Mouse (Mus musculus) stomach, embryonic 16.5 days (tissue): ENCODE data around the gene Pik3cg. TPM values are rescaled to one million over a fixed set of nuclear protein-coding genes. Genes with fewer than 3 reads are reported as not detected.
A peak's percentile ranks its signal among the peaks of the same experiment; 100 is the strongest.

Experiments used
- ATAC-seq: fragments of 200-750 bp; cut with Nextera tagmentation; 2 replicates; pipeline ENCODE4 v1.8.0; 2017; ENCODE audit warnings: moderate number of reproducible peaks, moderate TSS enrichment; ENCODE audit not compliant: insufficient read depth, low FRiP score
- H3K27ac ChIP-seq: fragments of 300-500 bp; sonication (generic); 2 replicates; pipeline ENCODE4 v1.5.1; 2014; ENCODE audit warnings: low read length
- H3K27me3 ChIP-seq: fragments of 300-500 bp; sonication (generic); 2 replicates; pipeline ENCODE4 v1.6.1; 2014; ENCODE audit warnings: low read length, control low read depth, mixed read lengths; ENCODE audit not compliant: control insufficient read depth, insufficient read depth
- H3K36me3 ChIP-seq: fragments of 300-500 bp; sonication (generic); 2 replicates; pipeline ENCODE4 v1.6.1; 2014; ENCODE audit warnings: low read length; ENCODE audit not compliant: control insufficient read depth, insufficient read depth
- H3K4me1 ChIP-seq: fragments of 300-500 bp; sonication (generic); 2 replicates; pipeline ENCODE4 v1.6.1; 2014; ENCODE audit warnings: low read length, control low read depth, mixed read lengths; ENCODE audit not compliant: control insufficient read depth, insufficient read depth
- H3K4me2 ChIP-seq: fragments of 300-500 bp; sonication (generic); 2 replicates; pipeline ENCODE4 v1.6.1; 2014; ENCODE audit warnings: low read depth, low read length, mixed read lengths
- H3K4me3 ChIP-seq: fragments of 300-500 bp; sonication (generic); replicated peaks from 2 replicates; pipeline ENCODE4 v1.5.1; 2014; ENCODE audit warnings: mild to moderate bottlenecking, low read length
- H3K9ac ChIP-seq: fragments of 300-500 bp; sonication (generic); 2 replicates; pipeline ENCODE4 v1.6.1; 2014; ENCODE audit warnings: low read length
- H3K9me3 ChIP-seq: fragments of 300-500 bp; sonication (generic); replicated peaks from 2 replicates; pipeline ENCODE4 v1.6.1; 2016; ENCODE audit warnings: low read length, control low read depth; ENCODE audit not compliant: control insufficient read depth
- WGBS: fragments of 180-500 bp; shearing (Covaris S2); extraction: QIAGEN DNeasy Blood & Tissue Kit; methylation state at CpG from one replicate; pipeline ENCODE4 v1.1.7; 2014; 5-methylcytosine and 5-hydroxymethylcytosine counted together
- polyA plus RNA-seq: library from polyadenylated mRNA; unstranded; fragments of >200 nt; fragmentation: Nextera tagmentation; extraction: Ambion mirVana; gene quantifications from 2 replicates; pipeline ENCODE4 v1.2.1, GENCODE M21; 2015

Pik3cg gene
- polyA plus RNA-seq, 1 experiment from 2014 or later = 3.8 TPM

DNA sequence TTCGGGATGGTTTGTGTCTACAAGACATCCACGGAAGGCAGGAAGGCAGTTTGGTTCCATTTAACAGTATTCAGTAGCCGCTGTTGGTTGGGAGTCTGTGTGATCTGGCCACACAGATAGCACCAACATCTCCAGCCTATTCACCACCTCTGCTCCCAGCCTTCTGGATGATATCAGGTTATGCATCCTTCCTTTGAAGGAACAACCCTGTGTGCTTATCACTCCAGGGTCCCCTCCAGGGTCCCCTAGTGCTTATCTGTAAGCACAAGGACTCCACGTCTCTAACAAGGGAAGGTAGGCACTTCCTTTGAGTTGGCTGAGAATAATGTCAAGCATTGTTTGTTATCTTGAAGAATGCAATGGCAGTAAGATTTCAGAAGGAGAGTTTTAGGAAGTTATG, 65.3 kb downstream of the Pik3cg start:
- WGBS = 58% methylated on average over 4 of the region's 4 CpGs
- no peaks in the 10 kb centered on the region for H3K27me3 ChIP-seq
- H3K36me3 ChIP-seq = no peaks in the 10 kb centered on the region
- H3K4me3 ChIP-seq = no peak overlapping the region
- peak; percentile 57 for ATAC-seq
- H3K4me1 ChIP-seq = peaks cover 7% of the 10 kb centered on the region; the same call in 1 of the 2 replicates
- no peaks in the 10 kb centered on the region for H3K9me3 ChIP-seq
- H3K27ac ChIP-seq = no peak overlapping the region
- H3K4me2 ChIP-seq = no peak overlapping the region
- no peak overlapping the region for H3K9ac ChIP-seq

DNA sequence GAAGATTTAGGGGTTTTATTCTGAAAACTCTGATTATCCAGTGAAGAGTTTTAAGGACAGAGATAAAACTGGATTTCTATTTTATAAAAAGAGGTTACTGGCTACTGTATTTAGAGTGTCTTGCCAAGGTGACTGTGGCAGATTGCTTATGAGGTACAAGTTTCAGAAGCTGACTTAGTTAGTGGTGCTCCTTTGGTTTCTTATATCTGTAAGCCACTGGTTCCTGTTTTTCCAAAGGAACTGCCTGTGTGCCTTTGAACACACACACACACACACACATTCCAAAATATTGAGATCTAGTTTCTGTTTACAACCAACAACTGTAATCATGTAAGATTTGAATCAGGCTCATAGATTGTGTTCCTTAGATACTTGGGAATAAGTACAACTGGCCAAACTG, 66.7 kb downstream of the Pik3cg start:
- no peak overlapping the region for H3K9ac ChIP-seq
- H3K9me3 ChIP-seq = no peaks in the 10 kb centered on the region
- no peak overlapping the region for H3K4me3 ChIP-seq
- no peak for ATAC-seq
- H3K27ac ChIP-seq = no peak overlapping the region
- no peaks in the 10 kb centered on the region for H3K36me3 ChIP-seq
- no peak overlapping the region for H3K4me2 ChIP-seq
- H3K4me1 ChIP-seq = peaks cover 9% of the 10 kb centered on the region; the same call in 1 of the 2 replicates
- no peaks in the 10 kb centered on the region for H3K27me3 ChIP-seq

DNA sequence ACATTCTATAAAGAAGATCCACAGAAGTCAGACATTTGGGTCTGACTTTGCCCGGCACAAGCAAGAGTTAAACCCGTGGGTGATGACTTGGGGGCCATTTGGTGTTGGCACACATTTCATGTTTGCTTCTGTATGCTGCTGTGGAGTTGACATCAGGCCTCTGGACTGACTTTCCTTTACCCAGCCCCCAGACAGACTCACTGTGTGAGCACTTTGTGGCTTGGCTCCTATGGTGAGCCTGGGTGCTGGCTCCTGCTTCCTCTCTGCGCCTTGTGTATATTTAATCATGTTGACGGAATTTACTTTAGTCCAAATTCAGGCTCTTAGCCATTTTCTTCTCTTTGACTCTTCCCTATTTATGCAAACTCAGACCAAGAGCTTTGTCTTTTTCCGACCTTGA, 69.6 kb downstream of the Pik3cg start:
- WGBS = 45% methylated on average over 5 of the region's 5 CpGs
- Histone ChIP-seq H3K4me1 (peaks cover 9% of the 10 kb centered on the region; the same call in 1 of the 2 replicates), H3K27me3 (no peaks in the 10 kb centered on the region), H3K27ac (peak overlapping the region; percentile 76), H3K4me2 (no peak overlapping the region), H3K9ac (no peak overlapping the region), H3K9me3 (no peaks in the 10 kb centered on the region), H3K4me3 (no peak overlapping the region), H3K36me3 (no peaks in the 10 kb centered on the region)
- ATAC-seq = peak; percentile 83; the same call in 1 of the 2 replicates

DNA sequence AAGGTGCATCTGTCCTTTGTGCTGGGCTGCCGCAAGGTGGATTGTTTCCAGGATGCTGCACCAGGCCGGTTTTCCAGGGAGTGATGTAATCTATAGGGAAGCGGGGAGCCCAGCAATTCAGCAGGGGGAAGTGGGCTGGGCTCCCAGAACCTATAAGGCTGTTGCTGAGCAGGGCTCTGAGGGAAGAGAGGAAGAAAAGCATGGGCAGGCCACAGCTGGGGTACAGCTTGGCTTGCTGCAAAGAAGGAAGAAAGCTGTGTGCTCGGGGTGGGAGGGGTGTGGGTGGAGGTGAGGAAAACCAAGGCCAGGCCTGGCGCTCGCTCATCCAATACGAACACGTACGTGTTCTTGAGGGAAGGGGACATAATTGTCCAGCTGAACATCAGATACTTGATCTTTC, 70.1 kb downstream of the Pik3cg start:
- Histone ChIP-seq H3K27ac (peak overlapping the region; percentile 76), H3K4me3 (no peak overlapping the region)
- 51% methylated on average over 9 of the region's 9 CpGs for WGBS

DNA sequence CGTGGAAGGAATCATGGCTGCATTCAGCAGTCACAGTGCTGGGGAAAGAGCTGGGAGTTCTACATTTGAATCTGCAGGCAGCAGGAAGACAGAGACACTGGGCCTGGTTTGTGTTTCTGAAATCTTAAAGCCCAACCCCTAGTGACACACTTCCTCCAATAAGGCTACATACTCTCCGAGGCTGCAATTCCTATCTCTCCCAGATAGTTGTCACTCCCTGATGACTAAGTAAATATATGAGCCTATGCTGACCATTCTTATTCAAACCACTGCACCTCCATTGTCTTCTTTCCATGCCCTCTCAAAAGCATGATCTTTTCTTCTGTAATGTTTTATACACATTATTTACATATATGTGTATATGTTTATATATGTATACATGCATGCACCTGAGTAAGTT, 70.9 kb downstream of the Pik3cg start:
- Histone ChIP-seq H3K9me3 (no peaks in the 10 kb centered on the region), H3K4me3 (no peak overlapping the region), H3K4me1 (peaks cover 9% of the 10 kb centered on the region; the same call in 1 of the 2 replicates), H3K27me3 (no peaks in the 10 kb centered on the region), H3K9ac (no peak overlapping the region), H3K36me3 (no peaks in the 10 kb centered on the region), H3K27ac (no peak overlapping the region), H3K4me2 (no peak overlapping the region)
- WGBS = 61% methylated on average over 2 of the region's 2 CpGs
- no peak for ATAC-seq

More for the DNA sequence above, 70.1 kb downstream of the Pik3cg start:
- Histone ChIP-seq H3K9me3 (no peaks in the 10 kb centered on the region), H3K36me3 (no peaks in the 10 kb centered on the region), H3K4me2 (no peak overlapping the region), H3K4me1 (peaks cover 9% of the 10 kb centered on the region; the same call in 1 of the 2 replicates), H3K27me3 (no peaks in the 10 kb centered on the region), H3K9ac (no peak overlapping the region)
- peak; percentile 30; the same call in 1 of the 2 replicates for ATAC-seq

DNA sequence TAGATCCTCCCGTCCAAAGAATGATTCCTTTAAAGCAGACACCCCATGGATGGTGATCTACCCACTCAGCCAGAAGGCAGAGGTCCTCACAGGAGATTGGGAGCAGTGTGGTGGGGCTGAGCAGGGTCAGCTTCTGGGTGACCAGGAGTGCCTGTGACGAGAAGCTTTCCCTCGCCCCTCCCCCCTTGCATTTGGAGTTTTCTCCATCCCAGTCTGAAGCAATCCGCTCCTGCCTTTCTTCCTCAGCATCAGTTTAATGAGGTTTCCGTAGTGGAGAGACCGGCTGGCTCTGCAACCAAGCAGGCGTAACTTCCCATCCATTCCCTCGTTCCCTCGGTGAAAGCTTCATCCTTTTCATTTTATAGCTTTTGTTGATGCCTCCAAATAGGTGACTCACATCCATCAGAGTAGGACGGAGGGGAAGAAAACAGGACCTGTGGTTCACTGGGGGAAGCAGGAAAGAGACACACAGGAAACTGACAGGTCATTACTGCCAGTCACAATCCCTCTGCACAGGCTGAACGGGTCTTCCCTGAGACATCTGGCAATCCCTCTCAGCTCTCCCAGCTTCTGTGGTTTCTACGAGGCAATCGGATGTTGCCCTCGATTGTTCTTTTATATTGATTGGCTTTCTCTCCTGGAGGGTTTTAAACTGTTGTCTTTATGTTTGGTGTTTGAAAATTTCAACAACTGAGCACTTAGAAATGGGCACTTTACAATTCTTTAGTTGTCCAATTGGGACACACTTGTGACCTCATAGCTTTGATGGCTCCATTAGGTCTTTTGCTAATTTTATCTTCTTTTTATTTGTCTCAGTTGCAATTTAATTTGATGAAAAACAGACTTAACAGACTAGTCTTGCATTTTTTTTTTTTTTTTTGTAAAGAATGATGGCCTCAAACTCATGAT, 80.6 kb downstream of the Pik3cg start:
- no peaks in the 10 kb centered on the region for H3K4me1 ChIP-seq
- ATAC-seq = no peak
- no peaks in the 10 kb centered on the region for H3K27me3 ChIP-seq
- H3K4me3 ChIP-seq = no peak overlapping the region
- H3K4me2 ChIP-seq = no peak overlapping the region
- no peaks in the 10 kb centered on the region for H3K36me3 ChIP-seq
- WGBS = 36% methylated on average over 14 of the region's 14 CpGs
- no peak overlapping the region for H3K27ac ChIP-seq
- H3K9ac ChIP-seq = no peak overlapping the region
- H3K9me3 ChIP-seq = no peaks in the 10 kb centered on the region

DNA sequence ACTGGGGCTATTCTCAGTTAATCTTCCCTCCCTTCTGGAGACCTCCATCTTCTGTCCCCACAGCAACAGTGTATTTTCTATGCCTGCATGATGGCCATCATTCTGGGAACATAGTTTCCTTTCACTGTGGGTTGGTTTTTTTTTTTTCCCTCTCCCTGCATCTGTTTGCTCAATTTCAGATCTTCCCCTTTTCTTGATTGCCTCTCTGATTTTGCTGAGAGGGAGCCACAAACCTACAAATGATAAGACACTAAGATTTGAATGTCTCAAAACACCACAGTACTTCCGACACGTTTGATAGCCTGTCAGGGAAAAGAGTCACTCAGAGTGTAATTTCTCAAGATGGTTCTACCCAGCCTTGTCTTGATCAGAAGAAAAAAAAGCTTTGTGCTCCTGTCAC, 81.3 kb downstream of the Pik3cg start:
- Histone ChIP-seq H3K27ac (no peak overlapping the region), H3K27me3 (no peaks in the 10 kb centered on the region), H3K36me3 (no peaks in the 10 kb centered on the region), H3K9me3 (no peaks in the 10 kb centered on the region), H3K4me1 (no peaks in the 10 kb centered on the region), H3K4me2 (no peak overlapping the region), H3K9ac (no peak overlapping the region), H3K4me3 (no peak overlapping the region)
- 53% methylated on average over 2 of the region's 2 CpGs for WGBS
- ATAC-seq = no peak

DNA sequence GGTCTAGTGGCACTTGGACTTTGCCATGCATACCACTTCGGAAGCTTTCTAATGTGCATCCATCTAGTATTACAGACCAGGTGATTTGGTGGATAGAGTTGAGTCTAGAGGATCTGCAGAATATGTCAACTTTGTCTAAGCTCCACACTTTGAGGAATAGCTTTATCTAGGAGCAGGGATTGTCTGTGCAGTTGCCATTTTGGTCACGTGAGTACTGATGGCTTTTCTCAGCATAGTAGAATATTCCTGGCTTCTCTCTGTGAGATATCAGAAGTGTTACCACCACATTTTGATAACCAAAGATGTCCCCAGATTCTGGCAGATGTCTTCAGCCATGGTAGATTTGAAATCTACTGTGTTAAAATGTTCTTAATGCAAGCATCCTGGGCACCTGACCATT, 84.0 kb downstream of the Pik3cg start:
- no peaks in the 10 kb centered on the region for H3K9me3 ChIP-seq
- no peak overlapping the region for H3K4me2 ChIP-seq
- no peaks in the 10 kb centered on the region for H3K4me1 ChIP-seq
- ATAC-seq = no peak
- no peaks in the 10 kb centered on the region for H3K27me3 ChIP-seq
- no peak overlapping the region for H3K27ac ChIP-seq
- H3K36me3 ChIP-seq = no peaks in the 10 kb centered on the region
- no peak overlapping the region for H3K4me3 ChIP-seq
- H3K9ac ChIP-seq = no peak overlapping the region
- 88% methylated on average over 2 of the region's 2 CpGs for WGBS

DNA sequence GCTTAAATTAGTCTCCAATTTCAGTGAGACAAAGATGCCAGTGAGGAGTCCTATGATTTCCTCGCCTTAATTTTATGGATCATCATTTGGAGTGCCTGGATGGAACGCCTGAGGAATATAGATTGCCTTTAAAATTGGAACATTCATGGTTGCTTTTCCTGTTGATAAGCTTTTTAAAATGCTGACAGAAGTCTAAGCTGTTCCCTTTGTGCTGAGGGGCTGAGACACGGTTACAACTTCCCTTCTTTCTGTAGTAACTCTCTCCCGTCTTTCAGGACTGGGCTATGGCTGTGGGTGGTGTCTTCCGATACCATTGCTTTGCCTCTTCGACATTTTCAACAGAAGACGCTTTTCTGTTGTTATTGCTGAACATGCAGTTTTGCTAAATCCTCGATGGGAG, 84.4 kb downstream of the Pik3cg start:
- no peak overlapping the region for H3K9ac ChIP-seq
- H3K36me3 ChIP-seq = no peaks in the 10 kb centered on the region
- ATAC-seq = no peak
- no peak overlapping the region for H3K4me3 ChIP-seq
- H3K27me3 ChIP-seq = no peaks in the 10 kb centered on the region
- no peaks in the 10 kb centered on the region for H3K4me1 ChIP-seq
- H3K27ac ChIP-seq = no peak overlapping the region
- H3K9me3 ChIP-seq = no peaks in the 10 kb centered on the region
- H3K4me2 ChIP-seq = no peak overlapping the region
- 80% methylated on average over 8 of the region's 8 CpGs for WGBS
